Mouse (Mus musculus): ENCODE measurements around the gene Lpcat2. TPM values are rescaled to one million over a fixed set of nuclear protein-coding genes. Genes with fewer than 3 reads are reported as not detected.
"Not testable (repeated sequence)": the region's sequence is repeated elsewhere in the genome, so short reads cannot be mapped to it uniquely, and the experiment has no call there.

Gene Lpcat2
- polyA plus RNA-seq, 1 experiment: 1.4 TPM

DNA sequence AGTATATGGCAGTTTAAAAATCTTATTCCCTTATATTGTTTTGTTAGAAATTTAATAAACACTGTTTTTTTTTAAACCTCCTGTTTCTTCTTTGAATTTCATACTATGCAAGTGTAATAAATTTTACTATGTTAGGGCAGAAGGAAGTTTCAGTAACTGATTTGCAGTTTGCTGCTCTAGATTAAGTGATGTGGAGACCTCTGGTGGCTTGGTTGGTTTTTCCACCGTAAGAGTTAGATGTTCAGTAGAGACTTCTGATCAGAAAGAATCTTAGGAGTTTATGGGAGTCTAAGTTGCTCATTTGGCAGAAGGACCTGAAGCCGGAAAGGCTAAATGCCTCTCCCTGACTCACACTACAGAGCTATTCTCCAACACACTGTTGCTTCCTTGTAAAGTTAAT lies 28.6 kb downstream of the Lpcat2 start:
- H3K4me1 ChIP-seq (ENCODE audit: control insufficient read depth, insufficient read depth, insufficient read length, low read length): no peaks in the 10 kb centered on the region
- no peak overlapping the region for H3K4me3 ChIP-seq (ENCODE audit: insufficient read depth, low read depth, low read length)
- H3K27ac ChIP-seq (replicated peaks; ENCODE audit: low read depth, low read length): no peak overlapping the region

DNA sequence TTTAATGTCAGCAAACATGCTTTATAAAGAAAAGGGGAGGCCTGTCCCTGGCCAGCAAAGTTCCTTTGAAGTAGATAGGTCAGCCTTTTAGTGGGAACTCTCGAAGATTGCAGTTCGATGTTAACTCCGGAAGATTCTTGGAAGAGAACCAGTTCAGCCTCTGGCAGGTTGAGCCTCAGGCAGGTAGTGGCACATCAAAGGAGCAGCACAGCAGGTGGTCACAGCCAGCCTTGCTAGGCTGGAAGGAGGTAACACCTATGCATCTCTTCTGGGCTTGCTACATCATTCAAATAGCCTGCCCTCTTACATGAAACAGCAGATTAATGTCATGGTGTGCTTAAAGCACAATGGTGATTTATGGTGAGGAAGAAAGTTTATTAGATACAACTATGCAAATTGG lies 37.1 kb downstream of the Lpcat2 start:
- not testable (repeated sequence) for H3K4me1 ChIP-seq (ENCODE audit: control insufficient read depth, insufficient read depth, insufficient read length, low read length); H3K27ac ChIP-seq (replicated peaks; ENCODE audit: low read depth, low read length); H3K4me3 ChIP-seq (ENCODE audit: insufficient read depth, low read depth, low read length)

DNA sequence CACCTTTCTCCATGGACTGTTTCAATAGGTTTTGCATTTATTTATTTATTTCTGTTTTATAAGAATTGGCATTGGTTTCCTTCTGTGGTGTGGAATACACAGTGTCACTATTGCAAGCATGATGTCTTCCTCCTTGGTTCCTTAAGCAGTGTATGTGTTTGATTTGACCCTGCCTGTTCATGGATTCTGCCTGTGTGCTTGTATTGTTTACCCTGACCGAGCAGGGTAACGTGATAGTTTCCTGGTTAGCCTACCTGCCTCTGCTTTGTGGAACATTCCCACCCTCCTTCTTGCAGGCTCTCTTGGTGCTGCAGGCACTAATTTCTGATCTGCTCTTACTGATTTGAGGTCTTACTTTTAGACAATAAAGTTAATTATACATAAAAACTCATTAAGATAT lies 38.7 kb downstream of the Lpcat2 start:
- no peaks in the 10 kb centered on the region for H3K4me1 ChIP-seq (ENCODE audit: control insufficient read depth, insufficient read depth, insufficient read length, low read length)

DNA sequence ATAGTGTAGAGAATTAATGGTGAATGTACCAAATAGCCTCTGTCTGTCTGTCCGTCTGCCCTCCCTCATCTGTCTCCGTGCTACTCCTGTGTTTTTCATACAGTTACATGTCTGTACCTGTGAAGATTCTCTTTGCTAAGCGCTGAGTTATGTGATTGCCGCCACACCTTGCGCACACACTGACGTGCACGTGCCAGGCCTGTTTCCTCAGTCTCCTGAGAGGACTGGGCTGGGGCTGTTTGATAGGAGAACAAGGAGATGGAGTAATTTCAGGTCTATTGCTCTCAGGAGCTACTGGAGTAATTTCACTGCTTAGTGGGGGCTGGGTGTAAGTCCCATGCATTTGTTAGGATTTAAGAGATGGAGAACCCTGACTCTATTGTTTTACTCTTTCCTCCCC lies 39.9 kb downstream of the Lpcat2 start:
- Histone ChIP-seq H3K4me3 (ENCODE audit: insufficient read depth, low read depth, low read length) (no peak overlapping the region), H3K4me1 (ENCODE audit: control insufficient read depth, insufficient read depth, insufficient read length, low read length) (no peaks in the 10 kb centered on the region)

More for the DNA sequence above, 38.7 kb downstream of the Lpcat2 start:
- Histone ChIP-seq H3K27ac (replicated peaks; ENCODE audit: low read depth, low read length) (no peak overlapping the region), H3K4me3 (ENCODE audit: insufficient read depth, low read depth, low read length) (no peak overlapping the region)

DNA sequence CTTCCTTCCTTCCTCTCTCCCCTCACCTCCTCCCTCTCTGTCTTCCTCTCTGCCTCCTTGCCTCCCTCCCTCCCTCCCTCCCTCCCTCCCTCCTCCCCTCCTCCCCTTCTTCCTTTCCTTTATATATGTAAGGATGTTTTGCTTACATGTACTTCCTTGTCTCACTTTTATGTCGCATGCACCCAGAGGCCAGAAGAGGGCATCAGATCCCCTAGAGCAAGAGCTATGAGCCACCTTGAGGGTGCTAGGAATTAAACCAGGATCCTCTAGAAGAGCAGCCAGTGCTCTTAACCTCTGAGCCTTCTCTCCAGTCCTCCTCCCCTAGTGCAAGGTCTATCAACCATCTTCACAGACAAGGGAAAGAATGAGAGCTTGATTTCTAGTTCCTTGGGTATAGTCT lies 40.9 kb downstream of the Lpcat2 start:
- Histone ChIP-seq H3K27ac (replicated peaks; ENCODE audit: low read depth, low read length) (no peak overlapping the region), H3K4me3 (ENCODE audit: insufficient read depth, low read depth, low read length) (no peak overlapping the region), H3K4me1 (ENCODE audit: control insufficient read depth, insufficient read depth, insufficient read length, low read length) (no peaks in the 10 kb centered on the region)

More for the DNA sequence above, 39.9 kb downstream of the Lpcat2 start:
- H3K27ac ChIP-seq (replicated peaks; ENCODE audit: low read depth, low read length): no peak overlapping the region

DNA sequence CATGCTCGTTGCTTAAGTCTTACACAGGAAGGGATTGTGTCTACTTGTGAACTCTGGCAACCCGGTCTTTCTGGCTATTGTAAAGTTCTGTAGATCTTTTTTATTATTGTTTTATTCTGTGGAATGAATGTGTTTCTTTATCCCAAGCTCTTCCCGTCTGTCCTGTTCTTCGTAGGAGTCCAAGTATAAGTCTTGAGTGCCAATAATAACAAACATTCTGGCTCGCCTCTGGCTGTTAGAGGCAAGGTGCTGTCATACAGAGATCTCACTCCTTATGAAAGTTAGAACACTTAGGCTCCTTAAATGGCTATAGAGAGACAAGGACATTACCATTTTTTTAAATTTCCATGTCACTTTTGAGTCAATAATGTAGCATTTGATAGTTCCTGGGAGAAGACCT lies 41.5 kb downstream of the Lpcat2 start:
- Histone ChIP-seq H3K4me1 (ENCODE audit: control insufficient read depth, insufficient read depth, insufficient read length, low read length) (no peaks in the 10 kb centered on the region), H3K4me3 (ENCODE audit: insufficient read depth, low read depth, low read length) (no peak overlapping the region), H3K27ac (replicated peaks; ENCODE audit: low read depth, low read length) (no peak overlapping the region)

DNA sequence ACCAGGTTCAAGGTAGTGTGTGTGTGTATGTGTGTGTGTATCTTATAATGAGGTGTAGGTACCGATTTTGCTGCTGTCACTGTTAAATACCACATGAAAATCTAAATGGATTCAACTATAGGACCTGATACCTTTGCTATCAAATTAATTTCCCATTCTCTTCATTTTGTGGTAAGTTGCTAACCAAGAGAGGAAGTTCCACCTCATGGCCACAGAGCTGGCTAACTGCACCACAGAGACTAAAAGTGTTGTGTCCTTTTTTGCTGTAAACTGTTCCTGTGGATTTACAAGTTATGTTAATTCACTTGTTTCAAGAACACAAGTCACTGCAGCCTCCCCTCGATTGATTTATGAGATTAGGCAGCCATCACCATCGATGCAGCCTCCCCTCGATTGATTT lies 42.7 kb downstream of the Lpcat2 start:
- H3K4me3 ChIP-seq (ENCODE audit: insufficient read depth, low read depth, low read length): no peak overlapping the region
- no peaks in the 10 kb centered on the region for H3K4me1 ChIP-seq (ENCODE audit: control insufficient read depth, insufficient read depth, insufficient read length, low read length)
- no peak overlapping the region for H3K27ac ChIP-seq (replicated peaks; ENCODE audit: low read depth, low read length)

DNA sequence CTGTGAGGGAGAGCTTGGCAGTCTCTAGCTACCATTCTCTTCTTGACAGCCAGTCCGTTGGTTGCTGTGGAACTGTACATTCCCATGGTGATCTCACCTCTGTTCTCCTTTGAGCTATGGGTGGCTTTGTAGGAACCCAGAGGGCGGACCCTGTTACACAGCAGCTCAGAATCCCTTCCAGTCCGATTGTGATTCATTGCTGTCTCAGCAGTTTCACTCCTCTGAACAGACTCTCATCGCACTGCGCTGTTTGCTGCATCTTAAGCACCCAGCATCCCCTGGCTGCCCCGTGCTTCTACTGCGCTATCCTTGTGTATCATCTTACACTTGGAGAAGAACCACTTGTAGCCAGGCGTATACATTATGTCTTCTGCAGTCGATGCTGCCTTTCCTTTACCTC lies 44.5 kb downstream of the Lpcat2 start:
- Histone ChIP-seq H3K4me3 (ENCODE audit: insufficient read depth, low read depth, low read length) (no peak overlapping the region), H3K4me1 (ENCODE audit: control insufficient read depth, insufficient read depth, insufficient read length, low read length) (no peaks in the 10 kb centered on the region), H3K27ac (replicated peaks; ENCODE audit: low read depth, low read length) (no peak overlapping the region)

DNA sequence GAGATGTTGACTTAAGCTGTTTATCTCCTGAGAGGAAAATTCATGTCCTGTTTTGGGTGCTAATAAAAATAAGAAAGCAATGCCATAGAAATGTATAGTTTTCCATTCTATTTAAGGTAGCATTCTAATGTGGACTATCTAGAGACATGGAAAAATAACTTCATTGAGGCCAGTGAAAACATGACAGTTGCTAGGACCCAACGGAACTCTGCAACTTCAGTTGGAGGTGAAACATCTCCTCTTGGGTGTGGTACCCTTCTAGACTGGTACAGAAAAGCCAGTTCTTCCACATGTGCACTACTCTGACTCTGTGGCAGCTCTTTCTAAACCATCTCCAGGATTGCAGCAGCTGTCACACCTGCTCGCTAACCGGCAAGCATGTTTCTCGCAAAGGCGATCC lies 46.0 kb downstream of the Lpcat2 start, which contains the start of gene Capns2:
Gene Capns2 (plus strand): TSS at position 301 of the 400 bp plus-strand sequence.
- H3K4me3 ChIP-seq (ENCODE audit: insufficient read depth, low read depth, low read length): no peak within 1 kb of the TSS
- H3K4me1 ChIP-seq (ENCODE audit: control insufficient read depth, insufficient read depth, insufficient read length, low read length): no peaks in the 10 kb centered on the region
- H3K27ac ChIP-seq (replicated peaks; ENCODE audit: low read depth, low read length): no peak within 1 kb of the TSS

DNA sequence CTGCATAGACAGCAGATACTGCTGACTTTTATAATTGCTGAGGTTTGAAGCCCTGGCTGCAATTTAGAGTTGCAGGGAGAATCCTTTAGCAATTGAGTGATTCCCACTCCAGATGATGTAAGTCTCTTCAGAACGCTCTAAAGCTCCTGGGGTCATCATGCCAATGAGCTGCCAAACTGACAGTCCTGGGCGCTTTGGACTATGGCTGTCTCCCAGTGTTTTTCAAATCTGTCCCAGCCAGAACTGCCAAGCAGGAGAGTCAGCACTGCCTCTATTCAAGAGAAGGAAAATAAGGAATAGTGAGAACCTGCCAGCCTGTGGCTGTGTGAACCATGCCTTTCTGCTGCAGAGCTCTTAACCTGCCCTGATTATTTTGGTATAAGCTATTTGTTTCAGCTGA lies 47.8 kb downstream of the Lpcat2 start:
- H3K27ac ChIP-seq (replicated peaks; ENCODE audit: low read depth, low read length): no peak overlapping the region
- H3K4me1 ChIP-seq (ENCODE audit: control insufficient read depth, insufficient read depth, insufficient read length, low read length): no peaks in the 10 kb centered on the region
- no peak overlapping the region for H3K4me3 ChIP-seq (ENCODE audit: insufficient read depth, low read depth, low read length)

DNA sequence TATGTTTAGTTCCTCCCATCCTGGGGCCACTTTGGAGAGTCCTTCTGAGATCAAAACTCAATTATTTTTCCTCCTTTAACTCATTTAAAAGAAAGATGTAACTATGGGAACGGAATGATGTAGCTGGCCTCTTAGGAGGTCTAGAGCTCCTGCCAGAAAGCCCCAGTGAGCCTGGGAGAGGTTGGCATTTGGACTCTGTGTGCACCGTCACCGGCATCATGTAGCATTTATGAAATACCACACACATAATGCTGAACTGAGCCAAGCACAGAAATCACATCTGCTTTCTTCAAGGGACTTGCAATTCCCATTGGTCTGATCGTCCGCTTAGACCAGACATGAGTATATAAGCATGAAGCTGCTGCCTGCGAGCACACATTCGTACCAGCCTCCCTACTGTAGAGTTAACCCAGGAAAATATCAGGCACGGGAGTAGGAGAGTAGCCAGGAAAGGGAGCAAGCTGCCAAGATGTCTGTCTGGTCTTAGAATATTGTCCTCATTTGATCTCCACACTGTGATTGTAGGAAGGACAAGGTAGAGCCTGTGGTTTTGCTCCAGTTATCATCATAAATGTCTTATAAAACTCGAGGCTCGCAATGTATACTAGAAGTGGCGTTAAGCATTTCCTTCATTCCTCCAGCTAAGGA lies 48.5 kb downstream of the Lpcat2 start:
- no peaks in the 10 kb centered on the region for H3K4me1 ChIP-seq (ENCODE audit: control insufficient read depth, insufficient read depth, insufficient read length, low read length)
- no peak overlapping the region for H3K4me3 ChIP-seq (ENCODE audit: insufficient read depth, low read depth, low read length)
- H3K27ac ChIP-seq (replicated peaks; ENCODE audit: low read depth, low read length): no peak overlapping the region

DNA sequence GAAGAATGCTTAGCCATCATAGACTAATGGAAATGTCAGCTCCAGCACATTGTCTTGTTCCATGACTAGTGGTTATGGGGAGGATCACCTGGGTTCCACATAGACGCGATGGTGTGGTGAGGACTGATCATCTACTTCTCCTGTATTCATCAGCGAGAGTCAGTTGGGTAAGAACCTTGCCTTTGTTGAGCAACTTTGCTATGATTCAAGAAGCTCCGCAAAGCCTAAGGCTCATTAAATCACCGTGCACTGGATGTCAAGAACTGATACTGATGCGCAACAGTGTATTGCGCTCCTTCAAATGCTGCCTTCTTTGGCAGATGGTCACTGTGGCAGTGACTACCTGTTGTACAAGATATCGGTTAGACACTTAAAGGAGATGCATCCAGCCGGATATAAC lies 51.4 kb downstream of the Lpcat2 start:
- H3K4me1 ChIP-seq (ENCODE audit: control insufficient read depth, insufficient read depth, insufficient read length, low read length): no peaks in the 10 kb centered on the region
- no peak overlapping the region for H3K4me3 ChIP-seq (ENCODE audit: insufficient read depth, low read depth, low read length)
- no peak overlapping the region for H3K27ac ChIP-seq (replicated peaks; ENCODE audit: low read depth, low read length)

DNA sequence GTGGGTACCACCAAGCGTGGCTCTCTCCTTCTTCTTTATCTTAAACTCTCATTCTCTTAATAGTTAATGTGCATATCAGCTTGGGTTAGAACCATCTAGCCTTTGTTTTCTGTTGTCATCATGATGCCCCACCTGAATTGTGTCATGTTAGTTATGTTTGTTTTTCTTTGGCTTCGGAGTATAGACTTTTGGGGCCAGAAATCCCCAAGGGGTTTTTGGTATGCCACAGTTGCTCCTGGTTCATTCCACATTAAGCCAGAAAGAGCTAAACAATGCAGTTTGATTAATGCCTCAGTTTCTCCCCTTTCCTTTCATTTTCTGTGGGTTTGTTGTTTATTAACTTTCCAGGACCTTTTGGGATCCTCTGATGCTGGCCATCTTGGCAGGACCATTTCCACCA lies 53.3 kb downstream of the Lpcat2 start:
- no peaks in the 10 kb centered on the region for H3K4me1 ChIP-seq (ENCODE audit: control insufficient read depth, insufficient read depth, insufficient read length, low read length)
- H3K4me3 ChIP-seq (ENCODE audit: insufficient read depth, low read depth, low read length): no peak overlapping the region
- H3K27ac ChIP-seq (replicated peaks; ENCODE audit: low read depth, low read length): no peak overlapping the region

DNA sequence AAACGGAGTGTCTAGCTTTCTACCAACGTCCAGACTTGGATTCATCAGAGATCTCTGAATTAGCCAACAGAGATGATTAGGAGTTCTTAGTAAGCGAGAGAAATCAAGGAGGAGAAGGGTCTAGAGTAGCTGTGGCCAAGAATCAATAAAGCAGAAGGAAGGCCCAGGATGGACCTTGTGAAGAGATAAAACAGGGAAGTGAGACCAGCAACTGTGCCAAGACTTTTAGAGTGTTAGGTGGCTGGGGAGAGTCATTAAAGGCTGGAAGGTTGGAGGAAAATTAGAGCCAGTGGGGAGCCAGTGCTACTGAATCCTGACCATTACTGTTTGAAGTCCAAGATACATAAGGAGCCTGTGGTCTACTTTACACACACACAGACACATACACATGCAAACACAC lies 56.3 kb downstream of the Lpcat2 start:
- Histone ChIP-seq H3K4me1 (ENCODE audit: control insufficient read depth, insufficient read depth, insufficient read length, low read length) (no peaks in the 10 kb centered on the region), H3K4me3 (ENCODE audit: insufficient read depth, low read depth, low read length) (no peak overlapping the region)

DNA sequence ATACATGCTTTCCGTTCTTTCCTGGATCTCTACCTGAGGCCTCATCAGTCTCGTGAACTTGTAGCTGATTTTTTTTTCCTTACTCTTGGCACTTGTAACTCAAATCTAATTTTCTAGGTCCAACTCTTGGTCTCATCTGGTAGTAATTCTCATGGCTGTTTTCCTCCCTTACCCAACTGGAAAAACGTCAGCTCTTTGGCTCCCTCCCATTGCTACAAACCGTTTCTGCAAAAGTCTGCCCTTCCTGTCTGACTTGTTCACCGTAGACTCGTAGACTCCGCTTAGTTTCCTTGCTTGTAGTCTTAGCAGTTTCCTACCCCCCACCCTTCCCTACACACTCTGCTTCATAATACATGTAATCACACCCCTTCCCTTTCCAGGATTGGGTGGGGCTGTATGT lies 58.3 kb downstream of the Lpcat2 start:
- no peaks in the 10 kb centered on the region for H3K4me1 ChIP-seq (ENCODE audit: control insufficient read depth, insufficient read depth, insufficient read length, low read length)
- no peak overlapping the region for H3K4me3 ChIP-seq (ENCODE audit: insufficient read depth, low read depth, low read length)
- no peak overlapping the region for H3K27ac ChIP-seq (replicated peaks; ENCODE audit: low read depth, low read length)

More for the DNA sequence above, 56.3 kb downstream of the Lpcat2 start:
- no peak overlapping the region for H3K27ac ChIP-seq (replicated peaks; ENCODE audit: low read depth, low read length)

DNA sequence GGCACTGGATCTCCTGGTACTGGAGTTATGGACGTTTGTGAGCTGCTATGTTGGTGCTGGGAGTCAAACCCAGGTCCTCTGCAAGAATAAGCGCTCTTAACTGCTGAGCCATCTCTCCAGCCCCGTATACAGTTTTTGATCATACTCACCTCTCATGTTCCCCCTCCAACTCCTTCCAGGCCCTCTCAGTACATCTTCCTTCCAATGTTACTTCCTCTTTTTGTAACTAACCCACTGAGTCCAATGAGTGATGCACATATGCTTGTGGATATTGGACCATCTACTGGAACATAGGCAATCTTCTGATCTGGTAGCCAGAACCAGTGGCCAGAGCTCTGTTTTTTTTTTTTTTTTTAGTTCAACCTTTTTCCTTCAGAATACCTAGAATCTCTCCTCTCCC lies 60.9 kb downstream of the Lpcat2 start:
- no peak overlapping the region for H3K4me3 ChIP-seq (ENCODE audit: insufficient read depth, low read depth, low read length)
- H3K27ac ChIP-seq (replicated peaks; ENCODE audit: low read depth, low read length): no peak overlapping the region
- no peaks in the 10 kb centered on the region for H3K4me1 ChIP-seq (ENCODE audit: control insufficient read depth, insufficient read depth, insufficient read length, low read length)
